Mouse (Mus musculus): ENCODE results near the gene Nfyc.

Nfyc gene

GRCm38 (mm10) chr4:120713021-120713420 lies 118.4 kb downstream of the Nfyc start:
- no peak for DNase-seq

DNA sequence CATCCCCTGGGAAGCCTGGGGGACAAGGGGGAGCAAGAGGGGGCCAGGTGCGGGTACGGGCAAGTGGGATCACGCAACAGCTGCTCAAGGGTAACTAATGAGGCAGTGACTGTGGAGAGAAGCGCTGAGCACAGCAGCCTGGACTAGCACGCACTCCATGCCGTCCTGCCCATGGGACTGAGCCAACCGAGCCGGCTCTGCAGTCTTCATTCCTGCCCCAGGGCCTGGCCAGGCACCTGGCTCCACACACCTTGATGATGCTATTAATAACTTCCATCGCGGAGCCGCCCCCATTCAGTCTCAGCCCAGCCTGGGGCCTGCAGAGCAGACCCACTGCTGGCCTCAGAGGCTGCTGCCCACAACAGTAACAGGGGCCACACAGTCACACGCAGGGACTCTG lies 119.1 kb downstream of the Nfyc start:
- no peak for DNase-seq
